Mouse (Mus musculus): ENCODE data around the gene Sectm1a. TPM values are rescaled to one million over a fixed set of nuclear protein-coding genes. Genes with fewer than 3 reads are reported as not detected.
"Not testable (repeated sequence)": the region's sequence is repeated elsewhere in the genome, so short reads cannot be mapped to it uniquely, and the experiment has no call there.

Sectm1a gene
- polyA plus RNA-seq, 1 experiment from 2014 or later, result not detected

GRCm38 (mm10) chr11:121111051-121111450 is 30.0 kb upstream of the Sectm1a start:
- no peak for ATAC-seq (ENCODE audit: low FRiP score)
- H3K4me3 ChIP-seq (replicated peaks), result no peak overlapping the region
- H3K9ac ChIP-seq (replicated peaks), result no peak overlapping the region
- 94% methylated on average over 3 of the region's 3 CpGs for WGBS
- no peaks in the 10 kb centered on the region for H3K27me3 ChIP-seq (replicated peaks)
- H3K36me3 ChIP-seq, result no peaks in the 10 kb centered on the region
- H3K9me3 ChIP-seq (replicated peaks), result no peaks in the 10 kb centered on the region
- H3K27ac ChIP-seq (replicated peaks), result no peak overlapping the region
- no peaks in the 10 kb centered on the region for H3K4me1 ChIP-seq
- H3K4me2 ChIP-seq, result no peak overlapping the region

GRCm38 (mm10) chr11:121109986-121110385 is 29.0 kb upstream of the Sectm1a start:
- Histone ChIP-seq H3K4me3 (replicated peaks) (no peak overlapping the region), H3K4me2 (no peak overlapping the region), H3K36me3 (no peaks in the 10 kb centered on the region), H3K4me1 (no peaks in the 10 kb centered on the region), H3K9ac (replicated peaks) (no peak overlapping the region), H3K27me3 (replicated peaks) (no peaks in the 10 kb centered on the region), H3K9me3 (replicated peaks) (no peaks in the 10 kb centered on the region), H3K27ac (replicated peaks) (no peak overlapping the region)
- 30% methylated on average over 2 of the region's 2 CpGs for WGBS
- ATAC-seq (ENCODE audit: low FRiP score), result no peak

DNA sequence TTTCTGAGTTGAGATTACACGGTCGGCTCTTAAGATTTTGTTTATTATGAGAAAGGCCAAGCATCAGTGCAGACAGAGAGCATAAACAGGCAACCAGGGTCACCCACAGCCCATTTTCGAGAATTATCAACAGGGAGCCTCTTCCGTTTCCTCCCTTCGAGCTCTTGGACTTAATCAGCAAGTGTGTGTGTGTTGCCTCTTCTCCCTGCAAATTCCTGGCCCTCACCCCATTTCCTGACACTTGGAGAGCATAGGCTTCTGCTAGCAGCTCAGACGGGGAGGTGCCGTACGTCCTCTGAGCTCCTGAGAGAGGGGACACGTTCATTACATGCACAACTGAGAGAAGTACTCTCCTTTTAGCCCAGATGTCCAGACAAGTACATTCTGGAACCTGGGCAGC is 27.0 kb upstream of the Sectm1a start:
- ATAC-seq (ENCODE audit: low FRiP score), result no peak
- Histone ChIP-seq H3K36me3 (no peaks in the 10 kb centered on the region), H3K4me3 (replicated peaks) (no peak overlapping the region), H3K9me3 (replicated peaks) (no peaks in the 10 kb centered on the region), H3K27me3 (replicated peaks) (no peaks in the 10 kb centered on the region), H3K4me2 (no peak overlapping the region), H3K4me1 (no peaks in the 10 kb centered on the region), H3K9ac (replicated peaks) (no peak overlapping the region), H3K27ac (replicated peaks) (no peak overlapping the region)
- whole genome bisulfite sequencing, result 75% methylated on average over 9 of the region's 9 CpGs

DNA sequence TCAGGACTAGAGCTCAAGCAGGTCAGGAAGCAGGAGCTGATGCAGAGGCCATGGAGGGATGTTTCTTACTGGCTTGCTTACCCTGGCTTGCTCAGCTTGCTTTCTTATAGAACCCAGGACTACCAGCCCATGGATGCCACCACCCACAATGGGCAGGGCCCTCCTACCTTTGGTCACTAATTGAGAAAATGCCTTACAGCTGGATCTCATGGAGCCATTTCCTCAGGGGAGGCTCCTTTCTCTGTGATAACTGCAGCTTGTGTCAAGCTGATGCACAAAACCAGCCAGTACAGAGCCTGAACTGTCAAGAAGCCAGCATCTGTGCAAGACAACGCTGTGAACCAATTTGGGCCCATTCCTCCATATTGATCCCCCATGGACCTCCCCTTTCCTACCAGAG is 26.2 kb upstream of the Sectm1a start:
- not testable (repeated sequence) for H3K27ac ChIP-seq (replicated peaks); H3K4me1 ChIP-seq; H3K9ac ChIP-seq (replicated peaks); H3K9me3 ChIP-seq (replicated peaks); ATAC-seq (ENCODE audit: low FRiP score); H3K27me3 ChIP-seq (replicated peaks); H3K4me2 ChIP-seq; H3K36me3 ChIP-seq; H3K4me3 ChIP-seq (replicated peaks)
- WGBS, result 93% methylated on average over 1 of the region's 1 CpGs

- no peaks in the 10 kb centered on the region for H3K9me3 ChIP-seq (replicated peaks)
- no peak overlapping the region for H3K4me3 ChIP-seq (replicated peaks)
- H3K9ac ChIP-seq (replicated peaks), result no peak overlapping the region
- no peak overlapping the region for H3K4me2 ChIP-seq
- H3K36me3 ChIP-seq, result no peaks in the 10 kb centered on the region
- no peaks in the 10 kb centered on the region for H3K4me1 ChIP-seq
- H3K27me3 ChIP-seq (replicated peaks), result no peaks in the 10 kb centered on the region
- H3K27ac ChIP-seq (replicated peaks), result no peak overlapping the region
- ATAC-seq (ENCODE audit: low FRiP score), result no peak
- 92% methylated on average over 4 of the region's 4 CpGs for WGBS
Observed at GRCm38 (mm10) chr11:121101124-121101805, 20.2 kb upstream of the Sectm1a start.

DNA sequence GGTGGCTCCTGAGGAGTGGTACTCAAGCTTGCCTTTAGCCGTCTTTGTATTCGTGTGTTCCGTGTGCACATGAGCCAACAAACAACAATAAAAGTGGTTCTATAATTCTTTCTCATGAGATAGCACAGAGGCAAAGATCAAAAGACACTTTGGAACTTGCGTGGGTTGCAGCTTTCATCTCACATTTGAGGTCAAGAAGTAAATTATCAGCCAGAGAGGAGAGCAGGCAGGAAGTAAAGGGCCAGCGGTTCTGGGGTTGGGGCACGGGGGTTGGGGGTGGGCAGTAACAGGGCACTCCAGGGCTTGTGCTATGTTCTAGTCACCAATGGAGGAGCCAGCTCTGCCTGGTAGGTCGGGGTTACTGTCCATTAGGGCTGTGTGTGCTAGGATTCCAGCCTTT is 19.7 kb upstream of the Sectm1a start:
- no peak for ATAC-seq (ENCODE audit: low FRiP score)
- H3K4me1 ChIP-seq, result no peaks in the 10 kb centered on the region
- 59% methylated on average over 7 of the region's 7 CpGs for WGBS
- H3K4me2 ChIP-seq, result no peak overlapping the region
- no peak overlapping the region for H3K4me3 ChIP-seq (replicated peaks)
- no peaks in the 10 kb centered on the region for H3K36me3 ChIP-seq
- H3K9me3 ChIP-seq (replicated peaks), result no peaks in the 10 kb centered on the region
- no peak overlapping the region for H3K9ac ChIP-seq (replicated peaks)
- H3K27ac ChIP-seq (replicated peaks), result no peak overlapping the region
- H3K27me3 ChIP-seq (replicated peaks), result no peaks in the 10 kb centered on the region

GRCm38 (mm10) chr11:121099762-121100161 is 18.7 kb upstream of the Sectm1a start:
- WGBS, result 84% methylated on average over 7 of the region's 7 CpGs
- ATAC-seq (ENCODE audit: low FRiP score), result no peak
- no peak overlapping the region for H3K4me2 ChIP-seq

DNA sequence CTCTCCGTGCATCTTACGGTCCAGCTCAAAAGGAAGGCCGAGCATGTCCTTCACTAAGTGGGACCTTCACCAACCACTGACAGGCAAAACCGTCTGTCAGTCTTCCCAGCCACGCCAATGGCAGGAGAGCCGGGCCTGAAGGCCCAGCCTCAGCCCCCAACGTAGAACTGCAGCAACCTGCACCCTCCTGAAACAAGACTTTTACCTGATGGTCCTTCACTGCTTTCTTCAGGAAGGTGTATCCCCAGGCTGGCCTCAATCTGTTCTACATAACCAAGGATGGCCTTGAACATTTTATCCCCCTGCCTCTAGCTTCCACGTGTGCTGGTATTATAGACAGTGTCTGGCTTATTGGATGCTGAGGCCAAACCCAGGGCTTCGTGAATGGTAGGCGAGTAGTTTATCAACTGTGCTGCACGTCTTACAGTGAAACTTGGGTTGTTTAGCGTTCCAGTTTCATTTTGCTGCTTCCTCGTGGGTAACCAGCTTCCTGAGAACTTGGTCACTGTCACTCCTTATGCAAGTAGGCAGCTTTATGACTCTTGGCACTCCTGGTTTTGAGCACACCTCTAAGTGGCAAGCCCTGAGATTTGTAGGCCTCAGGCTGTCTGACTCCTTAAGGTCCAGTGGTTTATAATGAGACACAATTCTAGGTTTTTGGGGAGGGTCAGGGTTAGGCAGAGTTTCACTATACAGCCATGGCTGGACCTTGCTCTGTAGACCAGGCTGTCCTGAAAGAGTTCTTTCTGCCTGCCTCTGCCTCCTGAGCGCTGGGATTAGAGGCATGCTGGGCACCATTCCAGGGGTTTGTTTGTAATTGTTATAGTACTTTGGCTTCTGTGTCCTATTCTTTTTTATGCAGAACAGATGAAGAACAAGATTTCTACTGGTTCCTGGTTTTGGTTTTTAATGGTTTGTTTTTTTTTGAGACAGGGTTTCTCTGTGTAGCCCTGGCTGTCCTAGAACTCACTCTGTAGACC is 11.9 kb upstream of the Sectm1a start:
- Histone ChIP-seq H3K36me3 (no peaks in the 10 kb centered on the region), H3K9me3 (replicated peaks) (no peaks in the 10 kb centered on the region), H3K4me1 (no peaks in the 10 kb centered on the region), H3K27ac (replicated peaks) (no peak overlapping the region), H3K4me3 (replicated peaks) (no peak overlapping the region), H3K27me3 (replicated peaks) (no peaks in the 10 kb centered on the region), H3K4me2 (no peak overlapping the region), H3K9ac (replicated peaks) (no peak overlapping the region)
- ATAC-seq (ENCODE audit: low FRiP score), result no peak
- WGBS, result 94% methylated on average over 14 of the region's 14 CpGs

More at GRCm38 (mm10) chr11:121099762-121100161, 18.7 kb upstream of the Sectm1a start:
- no peaks in the 10 kb centered on the region for H3K4me1 ChIP-seq
- H3K27ac ChIP-seq (replicated peaks), result no peak overlapping the region
- no peaks in the 10 kb centered on the region for H3K9me3 ChIP-seq (replicated peaks)
- H3K9ac ChIP-seq (replicated peaks), result no peak overlapping the region
- no peaks in the 10 kb centered on the region for H3K27me3 ChIP-seq (replicated peaks)
- H3K36me3 ChIP-seq, result no peaks in the 10 kb centered on the region
- no peak overlapping the region for H3K4me3 ChIP-seq (replicated peaks)

DNA sequence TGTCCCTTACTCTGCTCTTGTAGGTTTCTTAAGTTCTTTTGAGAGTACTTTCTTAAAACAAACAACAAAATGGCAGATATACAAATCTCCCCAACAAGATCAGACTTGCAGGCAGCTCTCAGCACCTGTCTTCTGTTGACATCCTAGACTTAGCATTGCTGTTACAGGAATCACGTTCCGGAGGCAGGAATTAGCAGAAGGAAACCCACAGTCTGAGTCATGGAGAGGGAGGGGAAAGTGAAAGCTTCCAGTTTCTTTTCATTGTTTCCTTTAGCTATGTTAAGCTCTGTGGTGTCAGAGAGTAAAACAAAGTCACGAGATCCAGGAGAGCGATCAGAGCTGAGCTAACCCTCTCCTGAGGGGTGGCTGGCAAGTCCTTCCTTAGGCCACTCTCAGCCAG is 9.9 kb upstream of the Sectm1a start:
- Histone ChIP-seq H3K9me3 (replicated peaks) (no peaks in the 10 kb centered on the region), H3K4me1 (no peaks in the 10 kb centered on the region), H3K27me3 (replicated peaks) (no peaks in the 10 kb centered on the region), H3K27ac (replicated peaks) (no peak overlapping the region), H3K36me3 (no peaks in the 10 kb centered on the region), H3K9ac (replicated peaks) (no peak overlapping the region), H3K4me3 (replicated peaks) (no peak overlapping the region), H3K4me2 (no peak overlapping the region)
- 74% methylated on average over 4 of the region's 4 CpGs for WGBS
- no peak for ATAC-seq (ENCODE audit: low FRiP score)

GRCm38 (mm10) chr11:121089756-121090546 is 8.9 kb upstream of the Sectm1a start:
- no peaks in the 10 kb centered on the region for H3K9me3 ChIP-seq (replicated peaks)
- 94% methylated on average over 2 of the region's 2 CpGs for WGBS
- H3K36me3 ChIP-seq, result no peaks in the 10 kb centered on the region
- H3K9ac ChIP-seq (replicated peaks), result no peak overlapping the region
- H3K27ac ChIP-seq (replicated peaks), result no peak overlapping the region
- H3K27me3 ChIP-seq (replicated peaks), result no peaks in the 10 kb centered on the region
- no peak overlapping the region for H3K4me2 ChIP-seq
- ATAC-seq (ENCODE audit: low FRiP score), result no peak
- no peak overlapping the region for H3K4me3 ChIP-seq (replicated peaks)
- no peaks in the 10 kb centered on the region for H3K4me1 ChIP-seq

DNA sequence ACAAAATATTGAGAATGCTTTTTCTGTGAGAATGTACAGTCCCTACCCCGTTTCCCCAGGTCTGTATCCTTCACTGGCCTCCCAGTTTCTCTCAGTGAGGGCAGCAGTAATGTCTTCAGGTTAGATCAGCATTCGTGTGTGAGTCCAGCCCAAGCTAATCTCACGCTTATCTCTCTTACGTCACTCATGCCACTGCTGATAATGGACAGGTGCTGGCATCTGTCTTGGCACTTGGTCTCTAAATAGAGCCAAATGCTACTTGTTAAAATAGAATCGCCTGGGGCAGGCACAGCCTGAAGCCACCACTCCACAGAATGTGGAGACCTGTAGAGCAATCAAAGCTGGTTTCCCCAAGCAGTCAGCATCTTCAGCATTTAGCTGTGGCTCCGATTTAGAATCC is 8.0 kb upstream of the Sectm1a start:
- Histone ChIP-seq H3K4me3 (replicated peaks) (no peak overlapping the region), H3K4me1 (no peaks in the 10 kb centered on the region), H3K27me3 (replicated peaks) (no peaks in the 10 kb centered on the region), H3K9ac (replicated peaks) (no peak overlapping the region), H3K4me2 (no peak overlapping the region), H3K27ac (replicated peaks) (no peak overlapping the region), H3K9me3 (replicated peaks) (no peaks in the 10 kb centered on the region), H3K36me3 (no peaks in the 10 kb centered on the region)
- WGBS, result 87% methylated on average over 6 of the region's 6 CpGs
- ATAC-seq (ENCODE audit: low FRiP score), result no peak
